Mouse (Mus musculus) hindbrain, postnatal 0 days (tissue): ENCODE measurements at regions not wholly inside any gene's neighbourhood (a gene's known extent, or its start where the extent isn't known, plus 50 kb on each side); places are given as distances from the start of the nearest gene placed in this dataset.
"Not testable (repeated sequence)": the region's sequence is repeated elsewhere in the genome, so short reads cannot be mapped to it uniquely, and the experiment has no call there.

Experiments used
- ATAC-seq: fragments of 200-750 bp; cut with Nextera tagmentation; 2 replicates; pipeline ENCODE4 v1.8.0; 2017; ENCODE audit warnings: mild to moderate bottlenecking, moderate TSS enrichment, moderate library complexity
- DNase-seq: peaks from one replicate; pipeline ENCODE4 v3.0.0-alpha.2; 2015; ENCODE audit warnings: low spot score
- H3K27ac ChIP-seq: fragments of 300-500 bp; sonication (generic); 2 replicates; pipeline ENCODE4 v1.5.1; 2014; ENCODE audit warnings: mild to moderate bottlenecking
- H3K27me3 ChIP-seq: fragments of 300-500 bp; sonication (generic); 2 replicates; pipeline ENCODE4 v1.6.1; 2014; ENCODE audit warnings: low read length, mixed read lengths; ENCODE audit not compliant: insufficient read depth
- H3K36me3 ChIP-seq: fragments of 300-500 bp; sonication (generic); 2 replicates; pipeline ENCODE4 v1.6.1; 2014; ENCODE audit warnings: low read length, mixed read lengths; ENCODE audit not compliant: insufficient read depth
- H3K4me1 ChIP-seq: fragments of 300-500 bp; sonication (generic); 2 replicates; pipeline ENCODE4 v1.6.1; 2014; ENCODE audit warnings: antibody characterized with exemption, low read length, mixed read lengths; ENCODE audit not compliant: insufficient read depth
- H3K4me2 ChIP-seq: fragments of 300-500 bp; sonication (generic); 2 replicates; pipeline ENCODE4 v1.6.1; 2014; ENCODE audit warnings: low read depth, mild to moderate bottlenecking, low read length, moderate library complexity, mixed read lengths
- H3K4me3 ChIP-seq: fragments of 300-500 bp; sonication (generic); 2 replicates; pipeline ENCODE4 v1.5.1; 2014; ENCODE audit warnings: low read length
- H3K9ac ChIP-seq: fragments of 300-500 bp; sonication (generic); replicated peaks from 2 replicates; pipeline ENCODE4 v1.6.1; 2014; ENCODE audit warnings: mild to moderate bottlenecking, low read length, moderate library complexity, mixed read lengths
- H3K9me3 ChIP-seq: fragments of 300-500 bp; sonication (generic); 2 replicates; pipeline ENCODE4 v1.6.1; 2016; ENCODE audit warnings: low read length, mixed read lengths
- CTCF ChIP-seq: IDR thresholded peaks from 2 replicates; pipeline ENCODE4 v1.5.1; 2016; ENCODE audit warnings: antibody characterized with exemption, control low read depth, low read depth
- WGBS: fragments of 180-500 bp; shearing (Covaris S2); extraction: QIAGEN DNeasy Blood & Tissue Kit; methylation state at CpG from one replicate; pipeline ENCODE4 v1.1.7; 2014; 5-methylcytosine and 5-hydroxymethylcytosine counted together

GRCm38 (mm10) chr6:75089971-75090370 lies 1407.6 kb downstream of the Gm9008 start:
- H3K4me3 ChIP-seq = no peak overlapping the region
- ATAC-seq (no peak), DNase-seq (peak; percentile 37)
- no peaks in the 10 kb centered on the region for H3K9me3 ChIP-seq
- H3K9ac ChIP-seq = no peak overlapping the region
- no peak overlapping the region for H3K27ac ChIP-seq
- no peaks in the 10 kb centered on the region for H3K36me3 ChIP-seq
- no peaks in the 10 kb centered on the region for H3K4me1 ChIP-seq
- TF ChIP-seq CTCF = no peak
- WGBS = 59% methylated on average over 2 of the region's 2 CpGs
- H3K4me2 ChIP-seq = no peak overlapping the region
- H3K27me3 ChIP-seq = no peaks in the 10 kb centered on the region

GRCm38 (mm10) chr6:75067758-75068157 lies 1429.8 kb downstream of the Gm9008 start:
- H3K27ac ChIP-seq = no peak overlapping the region
- WGBS = 80% methylated on average over 3 of the region's 3 CpGs
- H3K27me3 ChIP-seq = no peaks in the 10 kb centered on the region
- H3K36me3 ChIP-seq = no peaks in the 10 kb centered on the region
- no peak for DNase-seq
- no peak overlapping the region for H3K4me2 ChIP-seq
- TF ChIP-seq CTCF = no peak
- H3K9ac ChIP-seq = no peak overlapping the region
- ATAC-seq = no peak
- no peaks in the 10 kb centered on the region for H3K9me3 ChIP-seq
- H3K4me3 ChIP-seq = no peak overlapping the region
- no peaks in the 10 kb centered on the region for H3K4me1 ChIP-seq

GRCm38 (mm10) chr6:75042336-75043010 lies 1455.1 kb downstream of the Gm9008 start:
- Histone ChIP-seq H3K4me2 (no peak overlapping the region), H3K9me3 (no peaks in the 10 kb centered on the region), H3K27me3 (no peaks in the 10 kb centered on the region), H3K36me3 (no peaks in the 10 kb centered on the region), H3K27ac (no peak overlapping the region), H3K9ac (no peak overlapping the region), H3K4me3 (no peak overlapping the region), H3K4me1 (no peaks in the 10 kb centered on the region)
- TF ChIP-seq CTCF = no peak
- no peak for ATAC-seq
- DNase-seq = peak; percentile 31

GRCm38 (mm10) chr6:75039451-75039850 lies 1458.1 kb downstream of the Gm9008 start:
- DNase-seq (no peak), ATAC-seq (no peak)
- WGBS = 91% methylated on average over 2 of the region's 2 CpGs
- Histone ChIP-seq H3K36me3 (no peaks in the 10 kb centered on the region), H3K9me3 (no peaks in the 10 kb centered on the region), H3K4me1 (no peaks in the 10 kb centered on the region), H3K9ac (no peak overlapping the region), H3K4me2 (no peak overlapping the region), H3K27ac (no peak overlapping the region), H3K4me3 (no peak overlapping the region), H3K27me3 (no peaks in the 10 kb centered on the region)
- no peak for TF ChIP-seq CTCF

DNA sequence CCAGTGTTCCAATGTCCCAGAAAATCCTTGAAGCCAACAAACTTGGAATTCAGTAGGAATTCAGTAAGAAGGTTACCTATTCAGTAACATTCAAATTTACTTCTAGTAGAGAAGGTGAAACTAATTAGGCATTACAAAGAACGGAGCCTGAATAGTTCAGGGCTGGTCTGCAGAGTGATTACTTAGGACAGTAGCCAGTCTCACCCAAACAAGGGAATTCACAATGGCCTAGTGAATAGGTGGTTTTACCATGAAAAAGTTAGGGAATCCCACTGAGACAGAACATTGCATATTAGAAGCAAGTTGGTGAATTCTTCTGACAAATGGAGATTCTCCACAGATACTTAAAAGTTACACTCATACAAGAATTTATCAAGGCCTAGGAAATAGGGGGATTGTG lies 1460.4 kb downstream of the Gm9008 start:
- H3K27ac ChIP-seq, H3K36me3 ChIP-seq, ATAC-seq, H3K9me3 ChIP-seq, H3K27me3 ChIP-seq, H3K4me1 ChIP-seq, H3K4me3 ChIP-seq, DNase-seq, H3K9ac ChIP-seq, H3K4me2 ChIP-seq: not testable (repeated sequence)
- WGBS = 38% methylated on average over 1 of the region's 1 CpGs
